Mouse (Mus musculus): ENCODE data around the gene Myh3. TPM values are rescaled to one million over a fixed set of nuclear protein-coding genes. Genes with fewer than 3 reads are reported as not detected.

Myh3 gene
- polyA plus RNA-seq, 1 experiment, result 0.11 TPM

GRCm38 (mm10) chr11:67043007-67043406, 35.1 kb upstream of the Myh3 start:
- WGBS, result 42% methylated on average over 8 of the region's 8 CpGs
- no peak overlapping the region for H3K27ac ChIP-seq (ENCODE audit: insufficient read depth, low read length)
- TF ChIP-seq POLR2A (IDR thresholded peaks at IDR 0.05; ENCODE audit: borderline replicate concordance, insufficient read depth, low read length), result no peak
- no peak for TF ChIP-seq CTCF (IDR thresholded peaks at IDR 0.05; ENCODE audit: borderline replicate concordance, insufficient read depth, low read depth, low read length)

GRCm38 (mm10) chr11:67044959-67045358, 33.1 kb upstream of the Myh3 start:
- Histone ChIP-seq H3K27ac (ENCODE audit: insufficient read depth, low read length) (no peak overlapping the region), H3K4me1 (ENCODE audit: control insufficient read depth, insufficient read depth, low read length) (no peaks in the 10 kb centered on the region; the same call in 1 of the 2 replicates), H3K4me3 (replicated peaks; ENCODE audit: insufficient read depth, low read depth, low read length) (no peak overlapping the region), H3K27me3 (ENCODE audit: control insufficient read depth, insufficient read depth, low read length) (no peaks in the 10 kb centered on the region)
- no peak for DNase-seq
- TF ChIP-seq CTCF (IDR thresholded peaks at IDR 0.05; ENCODE audit: borderline replicate concordance, insufficient read depth, low read depth, low read length), result no peak
- no peak for TF ChIP-seq POLR2A (IDR thresholded peaks at IDR 0.05; ENCODE audit: borderline replicate concordance, insufficient read depth, low read length)
- 85% methylated on average over 6 of the region's 6 CpGs for WGBS

More at GRCm38 (mm10) chr11:67043007-67043406, 35.1 kb upstream of the Myh3 start:
- Histone ChIP-seq H3K4me3 (replicated peaks; ENCODE audit: insufficient read depth, low read depth, low read length) (no peak overlapping the region), H3K27me3 (ENCODE audit: control insufficient read depth, insufficient read depth, low read length) (no peaks in the 10 kb centered on the region), H3K4me1 (ENCODE audit: control insufficient read depth, insufficient read depth, low read length) (peaks cover 3% of the 10 kb centered on the region; the same call in 1 of the 2 replicates)
- DNase-seq, result no peak

- H3K4me3 ChIP-seq (replicated peaks; ENCODE audit: insufficient read depth, low read depth, low read length), result no peak overlapping the region
- H3K27me3 ChIP-seq (ENCODE audit: control insufficient read depth, insufficient read depth, low read length), result no peaks in the 10 kb centered on the region
- DNase-seq, result no peak
- H3K27ac ChIP-seq (ENCODE audit: insufficient read depth, low read length), result no peak overlapping the region
- 84% methylated on average over 5 of the region's 5 CpGs for WGBS
- no peaks in the 10 kb centered on the region; the same call in 1 of the 2 replicates for H3K4me1 ChIP-seq (ENCODE audit: control insufficient read depth, insufficient read depth, low read length)
- no peak for TF ChIP-seq POLR2A (IDR thresholded peaks at IDR 0.05; ENCODE audit: borderline replicate concordance, insufficient read depth, low read length)
- TF ChIP-seq CTCF (IDR thresholded peaks at IDR 0.05; ENCODE audit: borderline replicate concordance, insufficient read depth, low read depth, low read length), result no peak
Measured at GRCm38 (mm10) chr11:67047199-67047598, 30.9 kb upstream of the Myh3 start.

DNA sequence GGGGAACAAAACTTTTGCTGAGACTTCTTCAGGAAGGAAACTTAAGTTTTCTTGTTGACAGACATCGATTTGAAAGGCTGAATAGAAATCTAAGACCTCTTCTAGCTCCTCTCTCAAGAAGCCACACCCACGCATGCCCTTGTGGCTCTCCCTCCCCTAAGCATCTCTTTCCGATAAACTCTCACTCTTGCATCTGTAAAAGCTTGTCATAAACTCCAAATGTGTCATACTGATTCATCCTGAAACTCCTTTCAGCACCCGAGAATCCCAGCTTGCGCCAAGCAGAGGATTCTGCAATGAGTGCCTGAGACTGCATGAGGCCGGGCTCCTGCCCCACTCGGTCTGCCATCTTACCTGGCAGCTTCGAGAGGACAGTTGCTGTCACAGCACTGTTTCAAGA, 29.6 kb upstream of the Myh3 start:
- DNase-seq, result no peak
- no peak overlapping the region for H3K27ac ChIP-seq (ENCODE audit: insufficient read depth, low read length)
- H3K4me1 ChIP-seq (ENCODE audit: control insufficient read depth, insufficient read depth, low read length), result no peaks in the 10 kb centered on the region; the same call in 1 of the 2 replicates
- H3K4me3 ChIP-seq (replicated peaks; ENCODE audit: insufficient read depth, low read depth, low read length), result no peak overlapping the region
- TF ChIP-seq CTCF (IDR thresholded peaks at IDR 0.05; ENCODE audit: borderline replicate concordance, insufficient read depth, low read depth, low read length) (no peak), POLR2A (IDR thresholded peaks at IDR 0.05; ENCODE audit: borderline replicate concordance, insufficient read depth, low read length) (no peak)
- no peaks in the 10 kb centered on the region for H3K27me3 ChIP-seq (ENCODE audit: control insufficient read depth, insufficient read depth, low read length)
- 86% methylated on average over 8 of the region's 8 CpGs for WGBS

- DNase-seq, result no peak
- WGBS, result 91% methylated on average over 3 of the region's 3 CpGs
- H3K27ac ChIP-seq (ENCODE audit: insufficient read depth, low read length), result no peak overlapping the region
- H3K4me3 ChIP-seq (replicated peaks; ENCODE audit: insufficient read depth, low read depth, low read length), result no peak overlapping the region
- TF ChIP-seq POLR2A (IDR thresholded peaks at IDR 0.05; ENCODE audit: borderline replicate concordance, insufficient read depth, low read length) (no peak), CTCF (IDR thresholded peaks at IDR 0.05; ENCODE audit: borderline replicate concordance, insufficient read depth, low read depth, low read length) (no peak)
- H3K4me1 ChIP-seq (ENCODE audit: control insufficient read depth, insufficient read depth, low read length), result no peaks in the 10 kb centered on the region
- H3K27me3 ChIP-seq (ENCODE audit: control insufficient read depth, insufficient read depth, low read length), result no peaks in the 10 kb centered on the region
Measured at GRCm38 (mm10) chr11:67049256-67049655, 28.8 kb upstream of the Myh3 start.

DNA sequence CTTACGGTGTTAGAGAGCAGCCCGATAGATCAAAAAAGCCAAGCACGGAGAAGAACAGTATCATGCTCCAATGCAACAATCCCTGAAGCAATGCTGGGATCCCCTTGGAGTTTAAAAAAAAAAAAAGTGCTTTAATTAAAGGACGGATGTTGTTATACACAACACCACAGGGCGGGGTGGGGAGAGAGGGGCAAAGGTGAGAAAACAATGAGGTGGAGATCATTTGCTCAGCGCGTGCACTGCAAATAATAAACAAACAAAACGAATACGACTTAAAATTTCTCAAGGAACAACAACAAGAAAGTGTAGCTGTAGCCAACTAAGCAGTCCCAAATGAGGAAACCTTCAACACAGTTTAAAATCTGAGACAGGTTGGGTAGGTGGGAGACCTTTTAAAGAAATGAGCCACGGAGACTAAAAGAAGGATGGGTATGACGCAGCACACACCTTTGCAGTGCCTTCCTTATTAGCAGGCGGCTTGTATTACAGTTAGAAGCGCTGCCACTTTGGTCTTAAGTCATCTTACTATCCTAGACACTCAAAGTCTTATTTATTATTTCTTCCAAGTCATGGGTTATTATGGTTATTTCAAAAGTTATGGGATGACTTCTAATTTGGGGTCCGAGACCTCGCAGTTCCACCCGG, 26.3 kb upstream of the Myh3 start:
- no peak for DNase-seq
- H3K27me3 ChIP-seq (ENCODE audit: control insufficient read depth, insufficient read depth, low read length), result no peaks in the 10 kb centered on the region
- peak overlapping the region; percentile 71 for H3K4me3 ChIP-seq (replicated peaks; ENCODE audit: insufficient read depth, low read depth, low read length)
- H3K4me1 ChIP-seq (ENCODE audit: control insufficient read depth, insufficient read depth, low read length), result no peaks in the 10 kb centered on the region
- H3K27ac ChIP-seq (ENCODE audit: insufficient read depth, low read length), result 0 out of 2 replicates have a peak overlapping the region, but pooled peaks have one; percentile 11
- WGBS, result 3% methylated on average over 16 of the region's 16 CpGs
- TF ChIP-seq POLR2A (IDR thresholded peaks at IDR 0.05; ENCODE audit: borderline replicate concordance, insufficient read depth, low read length) (no peak), CTCF (IDR thresholded peaks at IDR 0.05; ENCODE audit: borderline replicate concordance, insufficient read depth, low read depth, low read length) (no peak)

- under 1% methylated on average over 50 of the region's 50 CpGs for WGBS
- H3K4me3 ChIP-seq (replicated peaks; ENCODE audit: insufficient read depth, low read depth, low read length), result peak within 1 kb of the TSS; percentile 71
- peak; percentile 90 for DNase-seq
- peak; percentile 72 for TF ChIP-seq POLR2A (IDR thresholded peaks at IDR 0.05; ENCODE audit: borderline replicate concordance, insufficient read depth, low read length)
- TF ChIP-seq CTCF (IDR thresholded peaks at IDR 0.05; ENCODE audit: borderline replicate concordance, insufficient read depth, low read depth, low read length), result no peak
- no peaks in the 10 kb centered on the region for H3K27me3 ChIP-seq (ENCODE audit: control insufficient read depth, insufficient read depth, low read length)
- H3K4me1 ChIP-seq (ENCODE audit: control insufficient read depth, insufficient read depth, low read length), result no peaks in the 10 kb centered on the region
- H3K27ac ChIP-seq (ENCODE audit: insufficient read depth, low read length), result 0 out of 2 replicates have a peak within 1 kb of the TSS, but pooled peaks have one; percentile 11
Measured at GRCm38 (mm10) chr11:67052321-67052952, 25.7 kb upstream of the Myh3 start, which contains the start of the genes Adprm and Sco1. Adprm (minus strand) TSS chr11:67052594. Sco1 (plus strand) TSS chr11:67052670.

Data from cerebellum, adult 2 months (tissue).